Mouse (Mus musculus): ENCODE measurements at regions not wholly inside any gene's neighbourhood (a gene's known extent, or its start where the extent isn't known, plus 50 kb on each side); places are given as distances from the start of the nearest gene placed in this dataset.

- no peak overlapping the region for H3K27ac ChIP-seq (ENCODE audit: insufficient read depth, low read length)
- H3K4me1 ChIP-seq (ENCODE audit: control insufficient read depth, insufficient read depth, low read length), result peaks cover 4% of the 10 kb centered on the region; the same call in 1 of the 2 replicates
- TF ChIP-seq CTCF (IDR thresholded peaks at IDR 0.05; ENCODE audit: borderline replicate concordance, insufficient read depth, low read length) (no peak), POLR2A (IDR thresholded peaks at IDR 0.05; ENCODE audit: low read depth, low read length) (no peak)
- H3K4me3 ChIP-seq (ENCODE audit: insufficient read depth, low read length), result no peak overlapping the region
These were observed 63.9 kb upstream of the Zfp536 start for GRCm38 (mm10) chr7:37837372-37837771.

- H3K27ac ChIP-seq (ENCODE audit: insufficient read depth, low read length), result no peak overlapping the region
- TF ChIP-seq POLR2A (IDR thresholded peaks at IDR 0.05; ENCODE audit: low read depth, low read length) (no peak), CTCF (IDR thresholded peaks at IDR 0.05; ENCODE audit: borderline replicate concordance, insufficient read depth, low read length) (no peak)
- H3K4me1 ChIP-seq (ENCODE audit: control insufficient read depth, insufficient read depth, low read length), result peaks cover 4% of the 10 kb centered on the region; the same call in 1 of the 2 replicates
- H3K4me3 ChIP-seq (ENCODE audit: insufficient read depth, low read length), result no peak overlapping the region
These were observed 60.0 kb upstream of the Zfp536 start for GRCm38 (mm10) chr7:37833420-37833819.

GRCm38 (mm10) chr7:37832322-37832721 lies 58.9 kb upstream of the Zfp536 start:
- no peak overlapping the region for H3K4me3 ChIP-seq (ENCODE audit: insufficient read depth, low read length)
- no peak overlapping the region for H3K27ac ChIP-seq (ENCODE audit: insufficient read depth, low read length)
- TF ChIP-seq CTCF (IDR thresholded peaks at IDR 0.05; ENCODE audit: borderline replicate concordance, insufficient read depth, low read length) (no peak), POLR2A (IDR thresholded peaks at IDR 0.05; ENCODE audit: low read depth, low read length) (no peak)
- H3K4me1 ChIP-seq (ENCODE audit: control insufficient read depth, insufficient read depth, low read length), result no peaks in the 10 kb centered on the region

- Histone ChIP-seq H3K27ac (ENCODE audit: insufficient read depth, low read length) (no peak overlapping the region), H3K4me3 (ENCODE audit: insufficient read depth, low read length) (no peak overlapping the region), H3K4me1 (ENCODE audit: control insufficient read depth, insufficient read depth, low read length) (no peaks in the 10 kb centered on the region)
- no peak for TF ChIP-seq POLR2A (IDR thresholded peaks at IDR 0.05; ENCODE audit: low read depth, low read length)
- TF ChIP-seq CTCF (IDR thresholded peaks at IDR 0.05; ENCODE audit: borderline replicate concordance, insufficient read depth, low read length), result no peak
These were observed 52.3 kb upstream of the Zfp536 start for GRCm38 (mm10) chr7:37825766-37826165.

Data from embryonic fibroblast, embryonic 13.5 days (primary cell).